Mouse (Mus musculus) heart, embryonic 14.5 days (tissue): ENCODE data around the gene Ttc3. TPM values are rescaled to one million over a fixed set of nuclear protein-coding genes. Genes with fewer than 3 reads are reported as not detected.
"Not testable (repeated sequence)": the region's sequence is repeated elsewhere in the genome, so short reads cannot be mapped to it uniquely, and the experiment has no call there.

Source experiments
- ATAC-seq: fragments of 200-750 bp; cut with Nextera tagmentation; 2 replicates; pipeline ENCODE4 v1.8.0; 2017; ENCODE audit warnings: low read depth, moderate TSS enrichment; ENCODE audit not compliant: insufficient number of reproducible peaks, insufficient read depth, low FRiP score
- H3K27ac ChIP-seq, 2 experiments: fragments of 200-500 bp in 1 of 2; fragments of 300-500 bp in 1 of 2; sonication (generic) in 1 of 2; replicated peaks in 1 of 2; 2 replicates each; pipeline ENCODE4 v1.5.1; 2012 to 2014; ENCODE audit warnings: low read depth in 2 of 2, low read length in 2 of 2, control low read depth in 1 of 2, mild to moderate bottlenecking in 1 of 2, mixed read lengths in 1 of 2; ENCODE audit not compliant: control insufficient read depth in 1 of 2, insufficient read depth in 1 of 2
- H3K27me3 ChIP-seq: fragments of 300-500 bp; sonication (generic); 2 replicates; pipeline ENCODE4 v1.6.1; 2014; ENCODE audit warnings: mild to moderate bottlenecking, low read length, control low read depth; ENCODE audit not compliant: control insufficient read depth, insufficient read depth
- H3K36me3 ChIP-seq: fragments of 300-500 bp; sonication (generic); 2 replicates; pipeline ENCODE4 v1.6.1; 2014; ENCODE audit warnings: mild to moderate bottlenecking, control low read depth, low read length, mixed read lengths; ENCODE audit not compliant: control insufficient read depth, insufficient read depth
- H3K4me1 ChIP-seq, 2 experiments: fragments of 200-500 bp in 1 of 2; fragments of 300-500 bp in 1 of 2; sonication (generic) in 1 of 2; 2 replicates each; pipeline ENCODE4 v1.6.1; 2012 to 2014; ENCODE audit warnings: low read length in 2 of 2, control low read depth in 1 of 2, mixed read lengths in 1 of 2; ENCODE audit not compliant: control insufficient read depth in 2 of 2, insufficient read depth in 2 of 2
- H3K4me2 ChIP-seq: fragments of 300-500 bp; sonication (generic); 2 replicates; pipeline ENCODE4 v1.6.1; 2014; ENCODE audit warnings: mild to moderate bottlenecking, low read length
- H3K4me3 ChIP-seq, 2 experiments: fragments of 200-500 bp in 1 of 2; fragments of 300-500 bp in 1 of 2; sonication (generic) in 1 of 2; 2 replicates each; pipeline ENCODE4 v1.5.1; 2012 to 2014; ENCODE audit warnings: low read length in 2 of 2, mild to moderate bottlenecking in 2 of 2, control low read depth in 1 of 2, low read depth in 1 of 2, moderate library complexity in 1 of 2; ENCODE audit not compliant: control insufficient read depth in 1 of 2, insufficient read depth in 1 of 2
- H3K9ac ChIP-seq: fragments of 300-500 bp; sonication (generic); 2 replicates; pipeline ENCODE4 v1.6.1; 2014; ENCODE audit warnings: mild to moderate bottlenecking, low read length
- H3K9me3 ChIP-seq: fragments of 300-500 bp; sonication (generic); 2 replicates; pipeline ENCODE4 v1.6.1; 2016; ENCODE audit warnings: low read length, control low read depth; ENCODE audit not compliant: control insufficient read depth
- WGBS: fragments of 180-500 bp; shearing (Covaris S2); extraction: QIAGEN DNeasy Blood & Tissue Kit; methylation state at CpG from one replicate; pipeline ENCODE4 v1.1.7; 2014; 5-methylcytosine and 5-hydroxymethylcytosine counted together
- polyA plus RNA-seq: library from polyadenylated mRNA; unstranded; fragments of >200 nt; fragmentation: Nextera tagmentation; extraction: Ambion mirVana; gene quantifications from 2 replicates; pipeline ENCODE4 v1.2.1, GENCODE M21; 2014

The Ttc3 gene
- polyA plus RNA-seq, 1 experiment from 2014 or later, result 200 TPM

DNA sequence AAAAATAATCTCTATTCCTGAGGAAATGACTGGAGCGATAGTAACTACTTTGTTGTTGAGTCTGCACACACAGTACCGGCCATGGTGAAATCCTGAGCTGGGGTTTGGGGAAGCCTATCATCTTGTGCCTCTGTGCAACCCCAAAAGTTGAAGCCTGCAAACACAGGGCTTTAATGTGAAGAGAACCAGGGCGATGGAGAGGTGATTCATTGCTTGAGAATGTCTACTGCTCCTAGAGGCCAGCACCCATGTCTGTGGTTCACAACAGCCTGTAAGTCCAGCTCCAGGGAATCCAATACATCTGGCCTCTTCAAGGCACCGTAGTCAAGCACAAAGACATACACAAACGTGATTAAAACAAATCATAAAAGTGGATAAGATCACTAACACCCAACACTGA is 116.9 kb downstream of the Ttc3 start:
- Histone ChIP-seq H3K9me3 (no peaks in the 10 kb centered on the region), H3K4me2 (no peak overlapping the region), H3K9ac (no peak overlapping the region), H3K4me3 (no peak overlapping the region), H3K36me3 (no peaks in the 10 kb centered on the region), H3K27me3 (no peaks in the 10 kb centered on the region), H3K4me1 (0 out of 4 replicates have a peak, but pooled peaks cover 0 to 2% of the 10 kb centered on the region in 2 experiments), H3K27ac (no peak overlapping the region)
- 61% methylated on average over 5 of the region's 5 CpGs for WGBS
- ATAC-seq, result no peak

GRCm38 (mm10) chr16:94489326-94489725 is 118.9 kb downstream of the Ttc3 start:
- no peak overlapping the region for H3K27ac ChIP-seq
- 0 out of 4 replicates have a peak, but pooled peaks cover 0 to 2% of the 10 kb centered on the region in 2 experiments for H3K4me1 ChIP-seq
- WGBS, result 85% methylated on average over 5 of the region's 5 CpGs
- no peaks in the 10 kb centered on the region for H3K9me3 ChIP-seq
- no peak overlapping the region for H3K9ac ChIP-seq
- no peak overlapping the region for H3K4me2 ChIP-seq
- no peak for ATAC-seq
- H3K4me3 ChIP-seq, result no peak overlapping the region
- no peaks in the 10 kb centered on the region for H3K36me3 ChIP-seq
- H3K27me3 ChIP-seq, result no peaks in the 10 kb centered on the region

- H3K27ac ChIP-seq, ATAC-seq, H3K27me3 ChIP-seq, H3K9me3 ChIP-seq, H3K9ac ChIP-seq, H3K4me1 ChIP-seq, H3K4me2 ChIP-seq, H3K4me3 ChIP-seq: not testable (repeated sequence)
- H3K36me3 ChIP-seq, result peaks cover 64% of the 10 kb centered on the region
- WGBS, result 94% methylated on average over 7 of the region's 7 CpGs
Observed at GRCm38 (mm10) chr16:94497176-94497575, 126.8 kb downstream of the Ttc3 start.

DNA sequence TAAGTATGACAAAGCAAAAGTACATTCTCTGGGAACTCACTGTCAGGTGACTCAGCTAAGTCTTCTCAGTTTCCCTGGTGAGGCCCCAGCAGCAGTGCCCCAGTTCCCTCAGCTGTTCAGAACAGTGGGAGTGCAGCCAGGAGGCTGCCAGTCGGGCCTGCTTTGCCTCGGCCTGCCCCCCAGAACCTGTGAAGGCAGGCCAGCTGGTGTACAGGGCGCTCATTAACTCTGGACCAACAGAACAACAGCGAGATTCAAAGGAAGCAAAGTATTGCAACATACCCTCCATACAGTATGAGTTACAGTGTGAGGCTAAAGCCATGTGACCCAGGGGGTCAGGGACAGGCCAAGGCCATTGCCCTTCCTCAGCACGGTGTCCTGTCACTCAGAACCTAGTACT is 127.5 kb downstream of the Ttc3 start:
- Histone ChIP-seq H3K36me3 (peaks cover 71% of the 10 kb centered on the region), H3K4me1 (peaks cover 3 to 6% of the 10 kb centered on the region in 2 experiments; a peak in 1 of 4 replicates), H3K27me3 (no peaks in the 10 kb centered on the region), H3K4me3 (no peak overlapping the region), H3K9me3 (no peaks in the 10 kb centered on the region), H3K9ac (no peak overlapping the region), H3K4me2 (no peak overlapping the region), H3K27ac (0 out of 4 replicates have a peak overlapping the region, but pooled peaks have one; percentile 31 to 37)
- peak; percentile 53; the same call in 1 of the 2 replicates for ATAC-seq
- 57% methylated on average over 5 of the region's 5 CpGs for whole genome bisulfite sequencing

DNA sequence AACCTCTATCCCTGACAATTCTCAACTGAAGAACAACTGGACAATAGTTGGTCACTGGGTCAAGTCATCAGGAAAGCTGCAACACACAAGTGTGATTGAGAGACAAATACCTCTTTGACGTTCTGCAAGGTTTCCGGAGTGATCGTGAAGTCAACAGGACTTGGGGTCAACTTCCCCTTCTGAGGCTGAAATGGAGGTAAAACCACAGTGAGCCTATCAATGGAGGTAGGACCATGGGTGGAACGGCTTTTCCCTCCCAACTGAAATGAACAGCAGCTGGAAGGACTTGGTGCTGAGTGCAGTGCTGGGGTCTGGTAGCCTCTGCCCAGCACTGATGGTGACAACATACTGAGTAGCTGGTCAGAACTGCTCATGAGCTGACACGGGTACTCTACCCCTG is 133.8 kb downstream of the Ttc3 start:
- 88% methylated on average over 5 of the region's 5 CpGs for WGBS
- Histone ChIP-seq H3K4me1 (no peaks in the 10 kb centered on the region), H3K36me3 (peaks cover 88% of the 10 kb centered on the region), H3K9ac (no peak overlapping the region), H3K4me3 (no peak overlapping the region), H3K4me2 (no peak overlapping the region), H3K27me3 (no peaks in the 10 kb centered on the region), H3K27ac (no peak overlapping the region), H3K9me3 (no peaks in the 10 kb centered on the region)
- no peak for ATAC-seq

- no peaks in the 10 kb centered on the region for H3K4me1 ChIP-seq
- peaks cover 86% of the 10 kb centered on the region for H3K36me3 ChIP-seq
- no peak overlapping the region for H3K4me3 ChIP-seq
- WGBS, result 93% methylated on average over 2 of the region's 2 CpGs
- H3K9ac ChIP-seq, result no peak overlapping the region
- no peaks in the 10 kb centered on the region for H3K9me3 ChIP-seq
- no peaks in the 10 kb centered on the region for H3K27me3 ChIP-seq
- H3K4me2 ChIP-seq, result no peak overlapping the region
- no peak for ATAC-seq
- H3K27ac ChIP-seq, result no peak overlapping the region
Observed at GRCm38 (mm10) chr16:94507071-94507470, 136.7 kb downstream of the Ttc3 start.

DNA sequence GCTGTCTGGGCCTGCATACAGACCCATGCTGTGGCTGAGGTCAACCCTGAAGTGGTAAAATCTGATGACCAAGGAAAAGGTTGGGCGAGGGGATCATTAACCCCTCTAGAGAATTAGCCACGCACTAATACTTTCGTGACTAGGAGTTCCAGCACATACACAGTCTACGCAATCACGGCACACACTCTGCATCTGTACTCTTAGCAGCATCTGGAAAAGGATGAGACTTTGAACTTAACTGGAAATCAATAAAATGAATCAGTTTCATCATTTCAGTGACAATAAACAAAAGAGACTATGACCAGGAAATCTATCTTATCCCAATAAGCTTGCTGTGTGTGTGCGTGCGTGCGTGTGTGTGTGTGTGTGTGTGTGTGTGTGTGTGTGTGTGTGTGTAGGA is 138.4 kb downstream of the Ttc3 start:
- no peak overlapping the region for H3K9ac ChIP-seq
- no peak overlapping the region for H3K4me2 ChIP-seq
- no peaks in the 10 kb centered on the region for H3K4me1 ChIP-seq
- no peak overlapping the region for H3K4me3 ChIP-seq
- no peak for ATAC-seq
- H3K27ac ChIP-seq, result no peak overlapping the region
- 95% methylated on average over 8 of the region's 8 CpGs for WGBS
- peaks cover 4% of the 10 kb centered on the region; the same call in 1 of the 2 replicates for H3K9me3 ChIP-seq
- peaks cover 77% of the 10 kb centered on the region for H3K36me3 ChIP-seq
- no peaks in the 10 kb centered on the region for H3K27me3 ChIP-seq

GRCm38 (mm10) chr16:94509983-94510382 is 139.6 kb downstream of the Ttc3 start:
- 76% methylated on average over 2 of the region's 2 CpGs for WGBS
- no peak for ATAC-seq

More at GRCm38 (mm10) chr16:94509983-94510382, 139.6 kb downstream of the Ttc3 start:
- no peaks in the 10 kb centered on the region for H3K4me1 ChIP-seq
- peaks cover 4% of the 10 kb centered on the region; the same call in 1 of the 2 replicates for H3K9me3 ChIP-seq
- no peak overlapping the region for H3K9ac ChIP-seq
- no peak overlapping the region for H3K4me2 ChIP-seq
- peaks cover 66% of the 10 kb centered on the region for H3K36me3 ChIP-seq
- H3K27ac ChIP-seq, result 0 out of 4 replicates have a peak overlapping the region, but pooled peaks of 1 of the 2 experiments have one; percentile 28
- H3K4me3 ChIP-seq, result no peak overlapping the region
- no peaks in the 10 kb centered on the region for H3K27me3 ChIP-seq
